Mouse (Mus musculus) left cerebral cortex, postnatal 10 days (tissue): ENCODE results near the gene Gdpd1. TPM values are rescaled to one million over a fixed set of nuclear protein-coding genes. Genes with fewer than 3 reads are reported as not detected.
"Not testable (repeated sequence)": the region's sequence is repeated elsewhere in the genome, so short reads cannot be mapped to it uniquely, and the experiment has no call there.

Experiments used
- DNase-seq, 2 experiments: peaks; one replicate each; pipeline ENCODE4 v3.0.0; 2021 to 2022; ENCODE audit warnings: low spot score in 2 of 2, mixed read lengths in 1 of 2; ENCODE audit errors: extremely low spot score in 1 of 2
- intact Hi-C: fragments of 180-260 bp; cut with DNase I; formaldehyde crosslinking; loops from one replicate; pipeline ENCODE4 v1.15.1; 2025
- total RNA-seq, 2 experiments: library from RNA; stranded (reverse); gene quantifications; 2 replicates each; pipeline ENCODE4 v1.2.3; 2021

Gdpd1 gene
- total RNA-seq = 10 to 100 TPM; 57.0 to 58.1 TPM

DNA sequence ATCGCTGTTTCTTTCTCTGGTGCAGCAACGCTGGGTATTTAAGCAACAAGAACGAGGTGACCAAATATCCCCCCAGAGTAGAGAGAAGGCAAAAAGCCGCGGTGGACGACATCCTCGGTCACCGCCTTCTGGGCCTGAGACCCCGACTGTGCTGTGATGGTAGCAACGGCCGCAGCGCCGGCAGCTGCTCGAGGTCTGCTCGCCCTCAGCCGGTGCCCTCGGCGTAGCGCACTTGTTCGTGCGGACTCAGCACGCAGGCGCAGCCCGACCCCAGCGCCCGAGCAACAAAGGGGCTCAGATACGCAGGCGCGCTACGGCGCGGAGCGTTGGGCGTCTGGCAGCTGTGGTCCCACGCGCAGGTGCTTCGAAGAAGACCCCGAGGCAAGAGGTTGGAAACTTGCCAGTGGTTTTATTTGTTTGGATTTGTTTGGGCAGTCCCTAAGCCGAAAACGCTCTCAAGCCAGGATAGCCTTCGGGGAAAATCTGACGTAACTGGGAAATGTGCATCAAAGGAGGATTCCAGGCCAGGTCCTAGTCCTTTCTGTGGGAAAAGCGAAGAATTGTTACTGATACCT is at the start of gene Gdpd1:
Gene Gdpd1 (minus strand): TSS at position 197 of the 575 bp plus-strand sequence.
- peak; percentile 89 to 93 for DNase-seq
- intact Hi-C loops = no loop called here

DNA sequence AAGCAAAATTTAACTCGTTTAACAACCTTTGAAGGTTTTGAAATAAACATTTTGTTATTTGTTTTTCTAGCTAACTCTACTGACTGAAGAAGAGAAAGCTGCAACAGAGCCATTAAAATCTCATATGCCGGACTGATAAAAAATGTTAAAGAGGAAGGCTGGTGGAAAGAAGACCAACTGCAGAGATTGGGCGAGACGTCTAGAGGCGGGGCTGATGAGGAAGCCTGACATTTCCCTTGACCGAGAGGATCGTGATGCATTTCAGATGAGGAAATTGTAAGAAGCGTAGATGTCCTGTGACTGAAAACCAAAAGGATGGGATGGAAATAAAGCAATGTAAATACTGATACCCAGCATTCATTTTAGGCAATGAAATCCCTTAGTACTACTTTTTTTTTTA is 48.0 kb upstream of the Gdpd1 start:
- intact Hi-C loops = no loop called here
- no peak for DNase-seq

- no peak for DNase-seq
- intact Hi-C loops = no loop called here
Measured at GRCm38 (mm10) chr11:87110172-87110909, 36.5 kb upstream of the Gdpd1 start.

DNA sequence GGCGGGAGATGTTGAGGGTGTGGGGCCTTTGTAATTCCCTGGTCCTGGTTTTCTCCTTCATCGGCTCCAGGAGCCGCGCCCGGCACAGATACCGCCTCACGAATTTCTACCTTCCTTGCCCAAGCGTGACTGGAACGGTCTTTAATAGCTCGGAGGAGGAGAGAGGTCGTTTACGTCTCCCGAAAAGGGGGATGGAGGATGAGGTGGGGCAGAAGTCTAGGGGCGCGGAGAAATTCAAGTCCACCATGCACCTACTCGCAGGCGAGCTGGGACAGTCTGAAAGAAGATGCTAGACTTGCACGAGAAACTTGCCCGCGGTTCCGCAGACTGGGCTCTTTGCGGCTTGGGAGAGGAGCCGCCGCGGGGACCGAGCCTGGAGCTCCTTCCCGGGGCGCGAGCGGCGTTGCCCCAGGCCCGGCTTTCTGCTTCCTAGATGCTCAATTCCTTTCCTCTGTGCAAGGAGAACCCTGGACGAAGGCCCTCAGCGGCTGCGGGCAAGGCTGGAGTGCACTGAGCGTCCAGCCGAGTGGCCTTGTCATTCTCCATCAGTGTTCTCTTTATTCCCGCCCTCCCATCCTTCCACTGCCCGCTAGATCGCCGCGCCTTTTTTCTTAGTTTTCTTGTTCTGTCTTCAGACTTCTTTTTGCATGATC is 35.8 kb upstream of the Gdpd1 start:
- peak in 1 of 2 experiments; percentile 34 for DNase-seq
- intact Hi-C loops = no loop called here

DNA sequence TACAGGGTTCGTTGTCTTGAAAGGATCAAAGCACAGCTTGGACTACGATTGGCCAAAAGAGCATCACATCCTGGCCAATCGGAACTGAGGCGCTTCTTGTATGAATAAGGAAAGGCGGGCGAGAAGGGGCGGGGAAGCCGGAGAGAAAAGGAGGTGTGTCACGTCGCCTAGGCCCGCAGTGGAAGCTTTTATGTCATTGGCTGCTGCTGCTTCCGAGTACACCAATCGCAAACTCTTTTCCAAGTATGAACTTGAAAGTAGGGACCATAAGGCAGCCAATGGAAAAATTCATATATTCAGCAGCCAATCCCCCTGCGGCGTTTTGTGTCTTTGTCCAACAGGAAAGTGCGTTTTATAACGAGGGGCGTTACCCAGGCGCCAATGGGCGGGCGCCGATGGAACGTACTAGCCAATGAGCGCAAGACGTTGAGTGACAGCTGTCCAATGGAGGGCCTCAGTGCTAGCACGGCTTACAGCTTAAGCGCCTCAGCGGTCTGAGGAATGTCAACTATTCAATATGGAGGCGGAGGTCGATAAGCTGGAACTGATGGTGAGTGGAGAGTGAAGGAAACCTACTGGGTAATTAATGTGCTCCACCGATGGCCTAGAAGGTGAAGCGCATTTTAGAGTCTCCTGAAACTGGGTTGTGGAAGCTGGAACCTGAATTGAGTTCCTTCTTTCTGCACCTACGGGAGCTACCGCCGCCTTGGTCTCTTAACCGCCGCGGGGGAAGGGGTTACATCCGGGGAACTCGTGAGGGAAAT is 35.1 kb upstream of the Gdpd1 start, which contains the start of gene Ska2:
Gene Ska2 (plus strand): TSS at position 480 of the 764 bp plus-strand sequence.
- intact Hi-C loops = no loop called here
- peak; percentile 98 for DNase-seq

DNA sequence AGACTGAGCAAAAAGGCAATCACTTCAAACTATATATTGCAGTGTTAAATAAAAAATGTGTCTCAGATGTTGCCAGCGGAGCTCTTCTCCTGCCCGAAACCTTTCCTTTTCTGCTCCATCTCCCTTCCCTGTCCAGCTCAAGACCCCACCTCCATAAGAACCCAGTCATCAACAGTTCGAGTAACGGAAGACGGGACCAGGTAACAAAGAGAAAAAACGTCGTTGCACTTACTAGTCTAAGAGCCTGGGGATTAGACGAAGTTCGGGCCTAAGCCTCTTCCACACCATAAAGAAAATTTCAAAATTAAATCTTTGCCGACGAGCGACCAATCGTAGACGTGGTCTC is 34.5 kb upstream of the Gdpd1 start, which contains the start of gene Prr11:
Gene Prr11 (minus strand): TSS at position 300 of the 346 bp plus-strand sequence.
- DNase-seq = no peak
- intact Hi-C loops = no loop called here

- intact Hi-C loops = no loop called here
- no peak for DNase-seq
Measured at GRCm38 (mm10) chr11:87087142-87087541, 13.3 kb upstream of the Gdpd1 start.

DNA sequence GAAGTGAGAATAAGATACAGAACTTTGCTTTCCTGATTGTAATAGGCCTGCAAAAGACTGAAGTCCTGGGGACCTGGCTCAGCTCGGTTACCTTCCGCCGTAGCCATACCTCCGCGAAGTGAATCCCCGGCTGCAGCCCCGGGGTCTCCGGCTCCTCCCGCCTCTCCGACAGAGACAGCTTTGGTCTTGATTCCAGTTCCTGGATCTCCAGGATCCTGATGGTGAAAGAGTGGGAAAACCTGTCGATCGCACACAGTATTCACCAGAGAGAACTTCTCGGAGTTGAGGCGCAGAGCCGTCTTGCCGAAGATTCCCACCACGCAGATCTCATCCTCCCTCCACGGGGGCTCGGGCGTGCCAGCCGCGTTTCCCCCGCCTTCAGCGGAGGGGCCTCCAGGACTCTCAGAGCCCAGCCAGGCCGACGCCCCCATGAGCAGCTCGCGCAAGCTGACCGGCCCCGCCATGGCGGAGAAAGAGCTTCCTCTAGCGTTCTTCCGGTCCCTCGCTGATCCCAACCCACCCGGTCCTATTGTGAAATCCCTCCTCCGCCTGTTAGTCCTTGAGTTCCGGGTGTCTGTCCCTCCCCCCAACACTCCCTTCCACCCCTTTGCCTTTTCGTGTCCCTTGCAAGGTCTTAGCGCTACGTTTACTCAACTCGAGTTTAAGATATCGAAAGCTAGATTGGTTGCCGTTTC is 12.6 kb upstream of the Gdpd1 start, which contains the start of gene Smg8:
Gene Smg8 (minus strand): TSS at position 485 of the 695 bp plus-strand sequence.
- peak; percentile 75 to 86 for DNase-seq
- intact Hi-C loops = no loop called here

GRCm38 (mm10) chr11:87085461-87085860 is 11.6 kb upstream of the Gdpd1 start:
- DNase-seq = no peak
- intact Hi-C loops = no loop called here

DNA sequence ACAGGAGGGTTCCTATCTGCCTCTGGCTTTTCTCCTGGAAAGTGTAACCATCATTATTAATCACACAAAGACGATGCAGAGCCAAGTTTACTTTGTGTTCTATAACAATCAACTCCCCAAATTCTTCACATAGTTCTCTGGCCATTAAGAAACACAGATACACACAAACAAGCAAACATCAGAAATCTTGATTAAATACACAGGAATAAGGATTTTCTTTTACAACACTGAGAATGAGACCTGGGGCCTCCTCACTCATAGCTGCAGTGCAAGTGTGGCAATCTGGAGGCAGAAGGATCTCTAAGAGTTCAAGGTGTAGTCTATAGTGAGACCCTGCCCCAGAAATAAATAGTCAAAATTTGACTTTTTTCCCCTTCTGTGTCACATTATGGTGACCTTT is 9.8 kb upstream of the Gdpd1 start:
- DNase-seq = no peak
- intact Hi-C loops = no loop called here

DNA sequence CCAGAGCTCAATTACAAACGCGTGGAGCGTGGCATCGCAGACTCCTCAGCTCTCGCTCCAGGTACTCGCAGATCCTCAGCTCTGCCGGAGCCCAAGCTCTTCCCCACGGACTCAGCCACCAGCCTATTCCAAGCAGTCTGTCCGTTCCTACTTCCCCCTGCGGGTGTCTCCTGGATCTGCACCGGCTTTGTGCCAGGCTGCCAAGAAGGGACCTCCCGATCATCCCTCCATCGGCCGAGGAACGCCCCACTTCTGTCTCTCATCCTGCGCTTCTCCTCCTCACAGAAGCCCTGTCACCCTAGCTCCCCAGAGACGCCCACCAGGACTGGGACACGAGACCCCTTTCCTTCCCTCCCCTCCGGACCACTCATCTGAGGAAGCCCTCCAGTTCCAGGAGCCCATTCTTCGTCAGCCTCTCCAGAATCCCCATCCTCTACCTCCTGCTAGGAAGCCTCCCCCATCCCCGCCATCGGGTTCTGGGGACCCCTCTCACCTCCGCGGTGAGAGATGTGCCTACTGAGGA is 458 bp downstream of the Gdpd1 start:
- peak; percentile 61 to 83 for DNase-seq
- intact Hi-C loops = no loop called here

DNA sequence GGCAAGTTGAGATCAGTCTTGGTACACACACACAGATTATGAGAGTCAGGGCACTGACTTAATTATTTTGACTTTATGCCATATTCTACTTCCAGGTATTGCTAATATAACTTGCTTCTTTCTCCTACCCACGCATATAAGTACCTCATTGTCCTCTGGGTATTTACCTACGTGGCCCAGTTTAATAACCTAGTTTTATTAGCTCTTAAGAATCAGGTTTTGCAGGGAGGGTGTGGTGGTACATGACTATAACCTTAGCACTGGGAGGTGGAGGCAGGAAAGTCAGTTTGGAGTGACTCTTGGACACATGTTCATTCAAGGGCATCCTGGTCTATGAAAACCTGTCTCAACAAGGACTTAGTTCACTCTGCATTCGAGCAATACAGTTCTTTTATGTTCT is 11.8 kb downstream of the Gdpd1 start:
- DNase-seq = no peak
- intact Hi-C loops = no loop called here

DNA sequence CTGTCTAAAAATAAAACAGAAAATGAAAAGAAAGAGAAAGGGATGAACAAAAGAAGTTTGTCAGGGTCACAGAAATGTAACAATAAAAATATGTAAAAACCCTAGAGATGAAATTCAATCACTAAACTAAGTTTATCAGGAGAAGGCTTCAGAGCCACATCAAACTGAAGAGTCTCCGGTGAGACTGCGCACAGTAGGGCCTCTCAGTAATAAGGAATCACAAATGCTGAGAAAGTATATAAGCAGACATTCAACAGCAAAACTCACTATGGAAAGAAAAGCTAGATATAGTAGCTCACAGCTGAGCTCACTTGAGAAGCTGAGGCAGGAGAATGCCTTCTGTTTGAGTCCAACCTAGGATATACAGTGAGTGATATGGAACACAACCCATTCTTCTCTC is 13.5 kb downstream of the Gdpd1 start:
- DNase-seq = no peak
- intact Hi-C loops = no loop called here

DNA sequence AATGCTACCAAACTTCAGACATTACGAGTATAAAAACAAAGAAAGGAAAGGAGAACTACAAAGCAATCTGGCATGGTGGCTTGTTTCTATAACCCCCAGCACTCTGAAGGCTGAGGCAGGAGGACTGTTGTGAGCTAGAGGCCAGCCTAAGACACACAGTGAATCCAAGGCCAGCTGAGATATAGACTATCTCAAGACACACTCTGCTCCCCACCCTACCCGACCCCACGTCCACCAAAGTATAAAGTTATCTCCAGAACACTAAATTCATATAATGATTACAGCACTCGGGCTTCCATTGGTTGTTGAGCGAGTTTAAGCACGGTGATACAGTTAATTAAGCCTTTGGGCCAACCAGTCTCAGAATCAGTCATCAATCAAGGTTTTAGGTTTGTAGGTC is 17.6 kb downstream of the Gdpd1 start:
- DNase-seq = no peak

GRCm38 (mm10) chr11:87048900-87049299 is 25.0 kb downstream of the Gdpd1 start:
- not testable (repeated sequence) for DNase-seq
- intact Hi-C loops = loop anchor here (10.0 kb wide), 1 partner anchor 344 kb away; no protein-coding TSS in a partner anchor

More for the DNA sequence above, 17.6 kb downstream of the Gdpd1 start:
- intact Hi-C loops = no loop called here

DNA sequence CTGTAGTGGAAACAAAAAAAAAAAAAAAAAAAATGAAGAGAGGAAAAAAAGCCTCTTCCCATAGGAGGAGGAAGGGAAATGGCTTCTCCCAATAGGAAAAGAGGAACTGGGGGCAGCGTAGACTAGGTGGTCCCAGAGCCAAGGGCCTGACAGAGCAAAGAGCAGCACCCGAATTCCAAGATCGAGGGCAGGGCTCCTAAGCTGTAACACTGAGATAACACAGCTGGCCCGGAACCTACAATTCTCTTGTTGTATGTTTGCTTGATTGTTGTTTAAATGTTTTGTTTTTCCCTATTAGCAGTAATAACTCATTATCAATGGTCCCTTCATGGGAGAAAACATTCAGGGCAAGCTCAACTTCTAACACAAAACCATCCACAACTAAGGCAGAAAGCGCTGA is 26.9 kb downstream of the Gdpd1 start:
- no peak for DNase-seq
- intact Hi-C loops = loop anchor here (10.0 kb wide), 1 partner anchor 342 kb away; no protein-coding TSS in a partner anchor

GRCm38 (mm10) chr11:87043052-87043451 is 30.8 kb downstream of the Gdpd1 start:
- intact Hi-C loops = loop anchor here (10.0 kb wide), 1 partner anchor 338 kb away; no protein-coding TSS in a partner anchor
- no peak for DNase-seq

DNA sequence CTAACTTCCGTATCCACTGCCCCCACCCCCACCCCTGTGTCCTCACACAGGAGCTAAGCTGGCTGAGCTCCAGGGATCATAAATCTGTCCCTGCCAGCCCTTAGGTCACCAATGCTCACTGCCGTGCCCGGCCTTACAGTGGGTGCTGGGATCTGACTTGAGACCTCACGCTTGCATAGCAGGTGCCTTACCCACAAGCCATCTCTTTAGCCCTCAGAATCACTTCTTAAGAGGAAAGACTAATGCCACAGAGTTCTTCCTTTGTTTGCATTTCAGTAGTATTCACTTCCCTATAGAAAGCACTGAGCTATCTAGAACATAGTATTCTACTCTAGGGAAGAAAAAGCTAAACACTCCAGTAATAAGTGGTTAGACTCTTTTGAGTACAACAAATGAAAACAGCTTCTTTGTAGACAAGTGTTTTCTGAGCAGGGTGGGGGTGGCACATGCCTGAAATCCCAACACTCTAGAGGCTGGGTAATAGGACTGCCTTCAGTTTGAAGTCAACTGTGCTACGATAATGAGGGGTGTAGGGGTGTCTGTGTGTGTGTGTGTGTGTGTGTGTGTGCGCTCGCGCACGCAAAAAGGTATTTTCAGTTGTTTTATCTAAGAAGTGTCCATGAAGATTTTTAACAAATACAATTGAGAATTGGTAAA is 34.4 kb downstream of the Gdpd1 start:
- DNase-seq = no peak
- intact Hi-C loops = no loop called here
